In genomic region chr5:103788976-103789375, GRCm38 (mm10) we compare ENCODE assay signal across 9 mouse cellular contexts.
DNase-seq lines count a peak whose midpoint lies in the region; ATAC-seq lines count a peak whose summit lies in the region.
"Had no signal": no experiment of that assay in that cellular context is flagged by ENCODE, and none has a peak within 500 bp of the region (broad histone marks: within the 10 kb centered on the region; RNA-seq: fewer than 3 reads in every experiment).

No protein-coding gene starts in this region.

- ATAC-seq in hindbrain, embryonic 13.5 days (ENCODE audit: low FRiP score): 0 out of 2 replicates have a peak, but pooled peaks have one; percentile 33
- no peak for ATAC-seq in hindbrain, embryonic 14.5 days (ENCODE audit: low FRiP score)
- no peak for ATAC-seq in embryonic facial prominence, embryonic 15.5 days (ENCODE audit: insufficient number of reproducible peaks, low FRiP score, low TSS enrichment, low read depth)

- H3K9me3 ChIP-seq in hindbrain, embryonic 13.5 days: no peaks in the 10 kb centered on the region
- H3K9me3 ChIP-seq in hindbrain, embryonic 14.5 days (ENCODE audit: control insufficient read depth, low read length): no peaks in the 10 kb centered on the region
- no peaks in the 10 kb centered on the region for H3K9me3 ChIP-seq in embryonic facial prominence, embryonic 15.5 days (replicated peaks)
- H3K9me3 ChIP-seq: stomach, embryonic 15.5 days had no signal

- H3K9ac ChIP-seq in hindbrain, embryonic 13.5 days: no peak overlapping the region
- H3K9ac ChIP-seq in hindbrain, embryonic 14.5 days: no peak overlapping the region
- H3K9ac ChIP-seq in embryonic facial prominence, embryonic 15.5 days: no peak overlapping the region
- H3K9ac ChIP-seq: stomach, embryonic 15.5 days had no signal

- peaks cover 1% of the 10 kb centered on the region; the same call in 1 of the 2 replicates for H3K36me3 ChIP-seq in hindbrain, embryonic 13.5 days
- H3K36me3 ChIP-seq in hindbrain, embryonic 14.5 days (replicated peaks; ENCODE audit: control insufficient read depth, insufficient read depth): no peaks in the 10 kb centered on the region
- H3K36me3 ChIP-seq in embryonic facial prominence, embryonic 15.5 days: peaks cover 7% of the 10 kb centered on the region; the same call in 1 of the 2 replicates

- DNase-seq in hindbrain, embryonic 14.5 days (ENCODE audit: low spot score): no peak
- DNase-seq in NIH3T3 (ENCODE audit: low read depth): peak; percentile 22
- peak; percentile 73 to 75 for DNase-seq in heart, postnatal 14 days
- DNase-seq in lung, adult 18-20 months: peak; percentile 69 to 82
- DNase-seq in embryo, embryonic 10 days (ENCODE audit: low spot score): no peak
- no peak for DNase-seq in thymus, postnatal 36 days

- H3K27ac ChIP-seq in hindbrain, embryonic 13.5 days: peak overlapping the region; percentile 58; the same call in 1 of the 2 replicates
- H3K27ac ChIP-seq in hindbrain, embryonic 14.5 days: no peak overlapping the region; the same call in 1 of the 2 replicates
- peak overlapping the region; percentile 23; the same call in 1 of the 2 replicates for H3K27ac ChIP-seq in embryonic facial prominence, embryonic 15.5 days (replicated peaks)
- H3K27ac ChIP-seq: stomach, embryonic 15.5 days had no signal

- no peak overlapping the region for H3K4me2 ChIP-seq in hindbrain, embryonic 13.5 days
- H3K4me2 ChIP-seq in hindbrain, embryonic 14.5 days (replicated peaks): no peak overlapping the region
- no peak overlapping the region for H3K4me2 ChIP-seq in embryonic facial prominence, embryonic 15.5 days (replicated peaks)
- H3K4me2 ChIP-seq: stomach, embryonic 15.5 days had no signal

- WGBS in hindbrain, embryonic 13.5 days: 52% methylated on average over 2 of the region's 2 CpGs
- WGBS in hindbrain, embryonic 14.5 days: 43% methylated on average over 2 of the region's 2 CpGs
- WGBS in embryonic facial prominence, embryonic 15.5 days: 41% methylated on average over 2 of the region's 2 CpGs

- no peaks in the 10 kb centered on the region for H3K27me3 ChIP-seq in hindbrain, embryonic 13.5 days
- H3K27me3 ChIP-seq in hindbrain, embryonic 14.5 days (ENCODE audit: control insufficient read depth, insufficient read depth, low read length): no peaks in the 10 kb centered on the region
- no peaks in the 10 kb centered on the region for H3K27me3 ChIP-seq in embryonic facial prominence, embryonic 15.5 days
- H3K27me3 ChIP-seq: stomach, embryonic 15.5 days had no signal

- H3K4me1 ChIP-seq in hindbrain, embryonic 13.5 days (replicated peaks): peaks cover 13% of the 10 kb centered on the region
- H3K4me1 ChIP-seq in hindbrain, embryonic 14.5 days (replicated peaks; ENCODE audit: control insufficient read depth, insufficient read depth, low read length): no peaks in the 10 kb centered on the region
- peaks cover 15% of the 10 kb centered on the region for H3K4me1 ChIP-seq in embryonic facial prominence, embryonic 15.5 days

- H3K4me3 ChIP-seq in hindbrain, embryonic 13.5 days: no peak overlapping the region
- no peak overlapping the region for H3K4me3 ChIP-seq in hindbrain, embryonic 14.5 days (replicated peaks; ENCODE audit: low read length)
- H3K4me3 ChIP-seq in embryonic facial prominence, embryonic 15.5 days (replicated peaks): no peak overlapping the region
- H3K4me3 ChIP-seq: stomach, embryonic 15.5 days had no signal

- intact Hi-C loops in heart, postnatal 14 days (cut with DNase I): loop anchor here (5.0 kb wide), 1 partner anchor 37 kb away; no protein-coding TSS in a partner anchor

Comparison
In these comparisons a context has a peak if more than half of its experiments do, and no peak if none do; other contexts are left out.
1. DNase-seq: peak in NIH3T3 (single experiment), heart, postnatal 14 days (2 of 2) and lung, adult 18-20 months (2 of 2); none in hindbrain, embryonic 14.5 days (single experiment), embryo, embryonic 10 days (single experiment) and thymus, postnatal 36 days (0 of 2).